Mouse (Mus musculus) right cerebral cortex, postnatal 25 days (tissue): ENCODE data around the gene Mapk14.
"Not testable (repeated sequence)": the region's sequence is repeated elsewhere in the genome, so short reads cannot be mapped to it uniquely, and the experiment has no call there.

Experiments used
- DNase-seq: peaks from one replicate; pipeline ENCODE4 v3.0.0; 2022

Mapk14 gene

DNA sequence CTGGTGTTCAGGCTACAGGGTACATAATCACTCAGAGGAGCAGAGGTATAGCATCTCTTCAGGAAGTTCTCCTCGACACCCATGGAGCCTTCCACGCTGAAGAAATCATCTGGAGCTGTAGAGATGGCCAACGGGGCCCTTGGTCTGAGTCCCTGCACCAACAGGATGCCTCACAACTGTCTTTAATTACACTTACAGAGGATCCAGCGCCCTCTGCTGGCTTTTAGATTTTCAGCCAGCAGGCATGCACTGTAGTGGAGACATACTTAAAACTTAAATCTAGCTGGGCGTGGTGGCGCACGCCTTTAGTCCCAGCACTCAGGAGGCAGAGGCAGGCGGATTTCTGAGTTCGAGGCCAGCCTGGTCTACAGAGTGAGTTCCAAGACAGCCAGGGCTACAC, 52.8 kb downstream of the Mapk14 start:
- no peak for DNase-seq

DNA sequence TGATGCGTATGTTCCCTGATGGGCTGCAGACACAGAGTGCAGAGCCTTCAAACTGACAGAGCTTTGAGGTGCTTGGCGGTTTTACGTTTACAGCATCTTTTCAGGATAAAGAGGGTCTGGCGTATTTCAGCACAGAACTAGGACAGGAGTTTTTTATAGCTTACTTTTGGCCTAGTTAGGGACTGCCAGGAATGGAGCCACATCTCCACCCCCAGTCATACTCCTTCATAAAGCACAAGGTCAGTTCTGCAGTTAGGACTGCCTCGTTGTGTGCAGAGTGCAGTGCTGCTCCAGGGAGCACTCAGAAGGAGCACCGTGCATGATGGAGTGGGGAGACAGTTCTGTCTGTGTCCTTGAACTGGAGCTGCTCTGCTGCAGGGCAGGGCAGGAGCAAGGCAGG, 54.6 kb downstream of the Mapk14 start:
- no peak for DNase-seq

DNA sequence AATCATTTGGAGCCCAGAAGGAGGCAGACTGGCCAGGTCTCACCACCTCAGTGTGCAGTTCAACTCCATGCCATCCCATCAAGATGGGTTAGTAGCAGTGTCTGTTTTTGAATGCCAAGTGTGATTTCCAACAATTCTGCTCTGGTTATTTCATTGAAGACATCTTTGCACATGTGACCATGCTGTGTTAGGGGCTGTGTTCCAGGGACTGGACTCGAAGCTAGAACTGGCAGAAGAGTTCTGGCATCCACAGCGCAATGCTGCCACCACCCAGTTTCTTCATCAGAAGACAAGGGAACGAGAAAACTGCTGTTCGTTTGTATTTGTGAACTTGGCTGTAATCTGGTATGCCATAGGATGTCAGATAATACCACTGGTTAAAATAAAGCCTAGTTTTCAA, 56.9 kb downstream of the Mapk14 start:
- no peak for DNase-seq

DNA sequence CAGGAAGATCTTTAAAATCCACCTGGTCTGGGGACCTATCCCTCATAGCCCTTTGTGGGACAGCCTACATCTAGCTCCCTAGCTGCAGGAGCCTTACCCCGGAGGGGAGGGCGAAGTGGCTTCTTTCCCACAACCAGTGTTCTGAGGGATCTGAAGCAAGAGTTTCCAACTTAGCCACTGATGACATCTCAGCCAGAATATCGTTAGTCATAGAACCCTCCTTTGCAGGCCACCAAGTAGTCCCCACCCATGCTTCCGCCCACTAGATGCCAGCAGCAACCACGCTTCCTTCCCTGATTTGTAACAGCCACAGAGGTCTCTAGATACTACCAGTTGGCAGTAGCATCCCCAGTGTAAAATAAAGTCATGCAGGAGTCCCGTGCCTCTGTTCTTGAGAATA, 59.5 kb downstream of the Mapk14 start:
- DNase-seq: no peak

DNA sequence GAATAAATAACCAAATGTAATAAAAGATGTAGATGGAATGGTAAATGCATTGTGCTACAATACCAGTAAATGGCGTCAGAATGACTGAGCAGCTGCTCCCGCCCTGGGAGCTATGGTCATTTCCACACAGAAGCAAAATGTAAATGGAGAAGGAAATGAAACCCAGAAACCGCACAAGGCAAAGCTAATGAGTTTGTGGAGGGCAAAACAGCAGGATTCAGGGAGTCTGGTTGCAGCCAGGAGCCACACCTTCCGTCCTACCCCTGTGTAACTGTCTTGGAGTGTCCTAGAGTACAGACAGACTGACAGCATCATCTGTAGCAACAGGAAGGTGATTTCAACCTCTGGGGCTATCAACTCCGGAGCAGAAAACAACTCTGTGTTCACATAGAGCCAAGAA, 65.3 kb downstream of the Mapk14 start:
- DNase-seq: no peak

DNA sequence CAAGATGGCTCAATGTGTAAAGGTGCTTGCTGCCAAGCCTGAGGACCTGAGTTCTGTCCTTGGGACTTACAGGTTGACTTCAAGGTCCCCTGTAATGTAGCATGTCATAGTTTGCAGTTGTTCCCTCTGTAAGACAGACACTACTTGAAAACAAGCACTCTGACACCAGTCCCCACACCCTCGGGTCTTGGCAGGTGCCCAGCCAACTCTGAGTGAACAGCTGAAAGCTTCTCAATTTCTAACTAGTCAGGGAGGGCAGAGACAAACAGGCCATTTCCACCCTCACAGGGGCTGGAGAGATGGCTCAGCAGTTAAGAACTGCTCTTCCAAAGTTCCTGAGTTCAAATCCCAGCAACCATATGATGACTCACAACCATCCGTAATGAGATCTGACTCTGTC, 66.3 kb downstream of the Mapk14 start:
- no peak for DNase-seq

DNA sequence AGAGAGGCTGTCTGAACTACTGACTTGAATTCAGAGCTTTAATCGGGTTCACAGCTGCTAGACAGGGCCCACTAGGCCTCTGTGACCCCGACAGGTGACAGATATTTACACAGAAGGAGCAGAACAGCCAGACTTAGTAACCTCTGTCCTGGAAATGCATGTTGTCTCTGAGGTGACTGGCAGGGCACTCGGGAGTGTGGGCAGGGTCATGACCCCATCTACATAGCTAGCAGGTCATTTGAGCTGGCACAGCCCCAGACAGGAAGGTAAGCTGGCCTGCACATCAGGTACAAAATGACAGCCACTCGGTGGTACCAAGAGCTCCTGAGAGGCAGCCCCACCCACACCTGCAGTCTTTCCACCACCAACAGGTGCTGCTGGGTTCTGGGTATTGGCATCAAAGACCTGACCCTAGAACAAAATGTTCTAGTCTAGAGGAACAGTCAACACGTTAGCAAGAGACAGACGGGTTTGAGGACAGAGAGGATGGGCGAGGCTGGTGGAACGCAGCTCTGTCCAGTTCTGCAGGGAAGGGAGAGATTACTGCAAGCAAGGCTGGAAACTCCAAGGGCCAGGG, 69.7 kb downstream of the Mapk14 start:
- no peak for DNase-seq

DNA sequence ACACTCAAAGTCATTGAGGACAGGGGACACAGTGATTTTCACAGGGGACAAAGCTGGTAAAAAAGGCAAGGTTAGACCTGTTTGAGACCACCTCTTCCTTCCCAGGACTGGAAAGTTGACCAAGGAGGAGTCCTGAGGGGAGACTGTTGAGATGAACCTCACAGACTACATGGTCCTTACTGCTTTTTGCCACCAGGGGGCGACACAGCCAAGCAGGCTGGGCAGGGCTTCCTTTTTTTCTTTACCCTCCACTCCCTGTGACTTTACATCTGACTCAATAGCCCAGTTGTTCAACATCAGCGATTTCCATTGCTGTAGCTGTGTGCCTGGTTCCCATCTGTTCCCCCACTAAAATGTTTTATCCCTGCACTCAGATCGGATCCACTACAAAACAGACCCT, 70.7 kb downstream of the Mapk14 start:
- DNase-seq: peak; percentile 58

DNA sequence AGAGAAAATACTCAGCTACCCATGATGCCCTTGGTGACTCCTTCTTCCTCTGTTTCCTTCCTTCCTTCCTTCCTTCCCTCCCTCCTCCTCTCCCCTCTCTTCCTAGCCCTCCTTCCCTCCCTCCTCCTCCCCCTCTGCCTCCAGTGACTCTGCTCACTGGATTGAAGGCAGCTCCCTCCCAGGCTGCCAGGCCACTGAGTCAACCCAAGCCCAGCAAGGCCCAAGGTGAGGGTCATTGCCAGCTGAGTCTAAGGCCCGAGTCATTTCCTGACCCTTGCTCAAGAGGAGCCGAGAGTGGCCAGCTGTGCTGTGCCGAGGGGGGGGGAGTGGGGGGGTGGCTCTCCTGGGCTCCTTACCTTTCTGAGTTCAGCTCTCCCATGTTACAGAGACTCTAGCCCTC, 75.1 kb downstream of the Mapk14 start:
- DNase-seq: no peak

DNA sequence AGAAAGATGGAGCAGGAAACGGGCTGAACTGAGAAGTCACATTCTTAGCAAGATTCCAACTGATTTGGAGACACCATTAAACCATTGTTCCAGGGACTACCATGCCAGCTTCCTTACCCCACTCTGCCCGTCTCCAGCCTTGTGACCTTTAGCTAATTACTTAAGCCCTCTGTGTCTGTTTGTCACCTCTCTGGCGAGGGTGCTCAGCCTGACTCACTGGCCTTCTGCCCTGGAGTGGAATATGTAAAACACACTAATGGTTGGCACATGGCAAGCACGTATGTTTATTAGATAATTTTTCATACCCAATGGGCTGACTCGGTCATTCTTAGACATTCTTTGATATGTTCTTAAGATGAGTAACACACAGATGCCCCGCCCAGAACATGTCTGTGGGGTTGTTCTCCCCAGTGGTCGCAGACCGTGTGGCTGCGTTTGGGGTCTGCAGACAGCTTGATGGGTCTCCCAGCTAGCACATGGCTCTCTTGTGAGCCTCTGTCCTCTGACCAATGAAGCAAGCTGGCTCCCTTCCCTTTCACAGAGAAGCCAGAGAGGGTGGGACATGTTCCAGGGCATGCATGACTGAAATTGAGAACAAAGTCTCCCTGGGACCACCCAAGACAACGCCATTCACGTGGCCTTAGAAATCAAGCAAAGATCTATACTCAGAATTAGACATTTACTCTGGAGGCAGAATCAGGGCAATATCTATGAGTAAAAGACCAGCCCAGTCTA, 75.8 kb downstream of the Mapk14 start:
- DNase-seq: no peak

DNA sequence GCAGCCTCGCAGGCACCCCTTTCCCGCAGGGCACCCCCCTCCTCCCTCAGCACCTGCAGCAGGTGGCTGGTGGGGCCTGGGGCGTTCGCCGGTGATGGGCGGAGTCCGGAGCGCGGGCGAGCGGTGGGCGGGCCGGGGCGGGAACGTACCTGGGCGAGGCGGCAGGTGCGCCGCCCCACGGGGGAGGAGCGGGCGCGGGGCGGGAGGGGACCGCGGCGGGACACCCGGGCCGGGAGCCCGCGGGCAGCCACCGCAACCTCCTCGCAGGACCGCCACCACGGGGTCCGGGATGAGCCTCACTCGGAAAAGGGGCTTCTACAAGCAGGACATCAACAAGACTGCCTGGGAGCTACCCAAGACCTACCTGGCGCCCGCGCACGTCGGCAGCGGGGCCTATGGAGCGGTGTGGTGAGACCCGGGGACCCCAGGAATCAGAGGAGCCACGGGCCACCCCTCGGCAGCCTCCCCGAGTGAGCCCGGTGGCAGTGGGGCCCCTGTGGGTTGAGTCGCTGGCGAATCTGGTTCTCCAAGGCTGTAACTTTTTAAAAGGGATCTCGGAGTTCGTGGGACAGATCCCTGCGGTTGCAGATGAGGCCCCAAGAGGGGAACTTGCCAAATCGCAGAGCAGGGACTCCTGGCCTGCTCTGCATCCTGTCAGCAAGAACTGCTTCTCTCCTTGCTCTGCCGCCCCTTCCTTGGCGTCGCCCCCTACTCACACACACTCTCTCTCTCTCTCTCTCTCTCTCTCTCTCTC, 78.2 kb downstream of the Mapk14 start, which contains the start of gene Mapk13:
Gene Mapk13, plus strand, starts transcription at position 177 of the 754 bp plus-strand sequence.
- no peak for DNase-seq

DNA sequence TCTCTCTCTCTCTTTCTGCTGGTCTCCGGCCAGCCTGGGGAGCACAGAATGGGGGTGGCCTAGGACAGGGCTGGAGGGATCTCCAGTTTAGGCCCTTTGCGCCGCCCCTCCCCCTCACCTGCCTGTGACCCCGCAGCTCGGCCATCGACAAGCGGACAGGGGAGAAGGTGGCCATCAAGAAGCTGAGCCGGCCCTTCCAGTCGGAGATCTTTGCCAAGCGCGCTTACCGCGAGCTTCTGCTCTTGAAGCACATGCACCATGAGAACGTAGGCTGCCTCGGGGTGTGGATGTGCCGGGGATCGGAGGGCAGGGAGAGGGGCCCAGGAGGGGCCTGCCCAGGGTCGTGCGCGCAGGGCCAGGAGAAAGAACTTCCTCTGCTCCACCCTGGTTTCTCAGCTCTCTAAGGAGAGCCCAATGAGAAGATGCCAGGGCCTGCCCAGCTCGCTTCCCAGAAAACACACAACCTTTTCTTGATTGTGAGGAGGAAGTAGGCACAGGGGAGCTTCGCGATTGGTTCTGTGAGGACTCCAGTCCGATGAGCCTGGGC, 78.8 kb downstream of the Mapk14 start:
- no peak for DNase-seq

DNA sequence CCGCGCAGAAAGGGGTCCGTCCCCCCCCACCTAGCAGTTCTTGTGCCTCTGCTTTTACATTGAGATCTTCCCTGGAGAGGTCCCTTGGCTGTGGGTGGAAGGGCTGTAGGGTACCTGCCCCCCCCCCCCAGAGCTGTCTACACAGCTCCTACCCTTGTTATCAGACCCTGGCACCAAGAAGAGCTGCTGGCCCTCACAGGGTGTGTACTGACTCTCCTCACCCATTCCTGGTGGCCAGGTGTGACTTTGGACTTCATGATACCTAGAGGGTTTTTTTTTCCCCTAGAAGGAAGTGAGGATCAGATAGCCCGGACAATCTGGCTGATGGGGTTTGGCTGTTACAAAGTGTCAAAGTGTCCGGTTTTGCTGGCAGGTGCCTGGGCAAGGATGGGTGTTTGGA, 80.2 kb downstream of the Mapk14 start:
- no peak for DNase-seq

DNA sequence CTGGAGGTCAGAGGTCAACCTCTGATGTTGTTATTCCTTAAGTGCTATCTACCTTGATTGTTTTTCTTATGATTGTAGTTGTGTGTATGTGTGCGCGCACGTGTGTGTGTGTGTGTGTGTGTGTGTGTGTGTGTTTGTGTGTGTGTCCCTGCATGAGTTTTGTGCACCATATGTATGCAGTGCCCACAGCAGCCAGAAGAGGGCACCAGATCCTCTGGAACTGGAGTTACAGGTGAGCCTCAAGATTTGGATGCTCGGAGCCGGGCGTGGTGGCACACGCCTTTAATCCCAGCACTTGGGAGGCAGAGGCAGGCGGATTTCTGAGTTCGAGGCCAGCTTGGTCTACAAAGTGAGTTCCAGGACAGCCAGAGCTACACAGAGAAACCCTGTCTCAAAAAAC, 83.2 kb downstream of the Mapk14 start:
- DNase-seq: not testable (repeated sequence)

DNA sequence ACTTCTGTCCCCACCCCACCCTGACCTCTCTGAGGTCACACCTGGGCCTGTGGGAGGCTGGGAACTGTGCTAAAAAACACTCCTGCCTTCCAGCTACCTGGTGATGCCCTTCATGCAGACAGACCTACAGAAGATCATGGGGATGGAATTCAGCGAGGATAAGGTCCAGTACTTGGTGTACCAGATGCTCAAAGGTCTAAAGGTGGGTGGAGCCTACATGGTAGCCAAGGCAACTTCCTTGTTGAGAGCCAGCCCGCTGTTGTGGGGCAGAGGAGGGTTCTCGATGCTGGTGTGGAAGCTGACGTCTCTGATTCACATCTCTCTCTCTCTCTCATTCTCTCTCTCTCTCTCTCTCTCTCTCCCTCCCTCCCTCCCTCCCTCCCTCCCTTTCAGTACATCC, 84.0 kb downstream of the Mapk14 start:
- no peak for DNase-seq

DNA sequence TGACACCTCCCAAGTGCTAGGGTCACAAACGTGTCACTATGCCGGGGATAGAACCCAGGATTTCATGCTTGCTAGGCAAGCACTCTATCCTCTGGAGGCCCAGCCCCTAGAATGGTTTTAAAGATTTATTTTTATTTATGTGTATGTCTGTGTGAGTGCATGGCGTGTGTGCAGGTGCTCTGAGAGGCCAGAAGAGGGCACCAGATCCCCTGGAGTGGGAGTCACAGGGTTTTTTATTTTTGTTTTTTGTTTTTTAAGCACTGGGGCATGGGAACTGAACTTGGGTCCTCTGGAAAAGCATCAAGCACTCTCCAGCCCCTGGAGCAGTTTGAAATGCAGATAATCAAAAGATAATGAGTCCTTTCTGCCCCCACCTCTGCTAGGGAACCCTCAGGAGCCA, 85.7 kb downstream of the Mapk14 start:
- no peak for DNase-seq

DNA sequence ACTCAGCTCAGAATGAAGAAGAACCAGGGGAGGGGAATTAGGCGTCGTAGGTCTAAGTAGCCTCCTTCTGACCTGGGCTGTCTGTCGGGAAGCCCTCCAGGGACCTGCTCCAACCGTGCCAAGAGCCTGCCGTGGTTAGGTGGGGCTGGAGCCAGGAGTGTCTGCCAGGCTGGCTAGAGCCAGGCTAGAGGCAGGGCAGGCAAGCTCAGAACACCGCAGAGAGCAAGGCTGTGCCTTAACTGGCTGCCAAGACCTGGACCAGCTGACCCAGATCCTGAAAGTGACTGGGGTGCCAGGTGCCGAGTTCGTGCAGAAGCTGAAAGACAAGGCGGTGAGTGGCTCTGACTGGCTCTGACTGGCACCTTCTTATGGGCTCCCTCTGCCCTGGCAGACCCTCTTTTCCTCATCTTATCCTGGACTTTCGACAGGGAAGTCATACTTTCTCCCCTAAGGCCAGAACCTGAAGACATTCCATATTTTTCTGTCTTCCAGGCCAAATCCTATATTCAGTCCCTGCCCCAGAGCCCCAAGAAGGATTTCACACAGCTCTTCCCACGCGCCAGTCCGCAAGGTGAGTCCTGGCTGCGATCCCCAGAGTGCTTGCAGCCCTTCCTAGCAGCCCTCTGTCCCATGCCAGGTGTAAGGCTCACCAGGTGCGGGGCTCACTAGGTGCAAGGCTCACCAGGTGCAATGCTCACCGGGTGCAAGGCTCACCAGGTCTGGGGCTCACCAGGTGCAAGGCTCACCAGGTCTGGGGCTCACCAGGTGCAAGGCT, 86.3 kb downstream of the Mapk14 start:
- no peak for DNase-seq

DNA sequence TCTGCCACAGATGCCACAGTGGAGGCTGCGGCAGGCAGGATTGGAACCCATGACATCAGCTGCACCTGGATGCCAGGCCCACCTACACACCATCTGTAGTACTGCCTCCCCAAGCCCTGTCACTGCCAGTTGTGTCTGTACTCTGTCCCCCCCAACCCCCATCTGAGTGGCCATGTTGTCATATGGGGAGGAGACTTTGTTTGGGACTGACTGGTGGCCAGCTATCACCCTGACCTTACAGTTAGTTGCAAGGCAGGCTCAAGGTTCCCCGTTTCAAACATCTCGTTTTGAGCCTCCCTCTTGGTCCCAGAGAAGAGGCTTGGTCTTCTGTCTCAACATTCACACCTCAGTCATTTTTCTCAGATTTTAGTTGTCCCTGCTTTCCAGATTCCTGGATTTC, 88.6 kb downstream of the Mapk14 start:
- no peak for DNase-seq

DNA sequence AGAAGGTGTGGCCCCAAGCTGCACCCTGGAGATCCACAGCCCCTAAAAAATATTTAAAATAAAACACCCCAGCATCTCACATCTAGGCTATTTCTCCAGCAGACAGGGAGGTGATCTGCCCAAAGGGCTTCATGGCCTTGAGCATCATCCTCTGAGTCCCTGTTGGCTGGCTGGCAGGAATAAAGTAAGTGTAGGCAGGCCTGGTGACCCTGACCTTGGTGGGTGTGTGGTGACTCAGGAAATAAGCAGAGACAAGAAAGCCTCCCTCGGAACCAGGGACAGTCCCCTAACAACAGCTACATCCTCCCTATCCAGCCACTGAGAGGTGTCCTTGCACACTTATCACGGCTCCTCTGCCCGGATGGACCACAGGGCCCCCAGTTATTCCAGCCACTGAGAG, 89.7 kb downstream of the Mapk14 start:
- no peak for DNase-seq

DNA sequence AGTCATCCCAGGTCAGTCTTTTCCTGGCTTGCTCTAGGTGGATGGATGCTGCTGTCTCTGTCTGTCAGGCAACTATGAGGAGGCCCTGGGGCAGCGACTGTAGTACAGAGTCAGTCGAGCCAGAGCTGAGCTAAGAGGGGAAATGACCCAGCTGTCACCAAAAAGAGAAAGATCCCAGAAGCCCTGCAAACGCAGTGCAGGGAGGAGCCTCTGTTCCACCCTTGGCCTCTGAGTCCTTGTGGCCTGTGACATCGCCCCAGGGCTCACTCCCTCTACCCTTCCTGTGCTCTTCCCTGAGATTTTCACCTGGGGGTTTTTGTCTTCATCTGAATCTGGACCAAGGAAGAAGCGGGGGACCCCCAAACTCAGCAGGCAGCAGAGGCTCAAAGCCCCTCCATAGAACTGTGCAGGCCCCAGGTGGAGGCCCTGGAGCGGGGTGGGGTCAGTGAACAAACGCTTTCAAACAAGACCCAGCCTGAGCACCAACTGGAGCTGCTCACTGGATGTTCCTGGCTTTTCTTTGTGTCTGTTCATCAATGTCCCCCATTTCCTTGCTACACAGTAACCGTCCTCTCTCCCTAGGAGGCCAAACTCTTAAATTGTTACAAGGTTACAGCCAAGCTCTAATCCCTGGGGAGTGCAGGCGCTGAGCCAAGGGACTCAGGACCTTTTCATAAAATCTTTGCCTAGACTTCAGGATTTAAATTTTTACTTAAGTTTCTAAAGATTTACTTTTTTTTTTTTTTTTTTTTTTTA, 90.3 kb downstream of the Mapk14 start:
- DNase-seq: no peak

DNA sequence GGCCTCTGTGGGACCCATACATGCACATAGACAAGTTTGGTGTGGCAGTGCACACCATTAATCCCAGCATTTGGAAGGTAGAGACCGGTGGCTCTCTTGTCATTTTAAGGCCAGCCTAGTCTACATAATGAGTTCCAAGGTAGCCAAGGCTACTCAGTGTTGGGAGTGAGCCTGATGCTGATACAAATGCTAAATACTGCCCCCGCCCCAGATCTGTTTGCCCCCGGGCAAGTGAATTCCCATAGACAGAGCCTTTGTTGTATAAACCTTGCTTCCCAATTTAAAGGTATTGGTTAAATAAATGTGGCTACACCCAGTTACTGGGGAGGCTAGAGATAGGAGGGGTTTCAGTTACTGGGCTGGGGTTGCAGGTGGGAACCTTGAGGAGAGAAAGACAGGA, 93.9 kb downstream of the Mapk14 start:
- no peak for DNase-seq

DNA sequence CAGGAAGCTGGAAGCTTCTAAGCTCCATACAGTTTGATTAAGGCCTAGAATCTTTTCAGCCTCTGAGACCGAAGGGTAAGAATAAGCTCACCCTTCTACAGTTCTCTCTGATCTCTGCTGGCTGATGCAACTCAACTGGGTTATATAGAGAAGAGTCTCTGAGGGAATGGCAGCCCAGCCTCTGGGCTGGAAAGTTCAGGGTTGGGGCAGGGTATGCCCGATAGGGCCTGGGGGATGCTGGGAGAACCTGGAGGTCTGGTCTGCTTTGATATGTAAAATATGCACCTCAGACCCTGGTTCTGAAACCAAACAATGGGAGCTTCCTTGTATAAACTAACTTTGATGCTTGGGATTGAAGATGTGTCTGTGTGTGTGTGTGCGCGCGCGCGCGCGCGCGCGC, 96.4 kb downstream of the Mapk14 start:
- no peak for DNase-seq
